Mouse (Mus musculus): ENCODE results near the gene Hspa12a.

- TF ChIP-seq CTCF (IDR thresholded peaks at IDR 0.05; ENCODE audit: low read depth, low read length) (no peak), POLR2A (IDR thresholded peaks at IDR 0.05; ENCODE audit: extremely low read depth, insufficient read depth, low read length) (no peak)
Measured at GRCm38 (mm10) chr19:58879330-58879957, 64.0 kb downstream of the Hspa12a start.
